Mouse (Mus musculus): ENCODE results near the gene Krtap4-7.
"Not testable (repeated sequence)": the region's sequence is repeated elsewhere in the genome, so short reads cannot be mapped to it uniquely, and the experiment has no call there.

The Krtap4-7 gene

DNA sequence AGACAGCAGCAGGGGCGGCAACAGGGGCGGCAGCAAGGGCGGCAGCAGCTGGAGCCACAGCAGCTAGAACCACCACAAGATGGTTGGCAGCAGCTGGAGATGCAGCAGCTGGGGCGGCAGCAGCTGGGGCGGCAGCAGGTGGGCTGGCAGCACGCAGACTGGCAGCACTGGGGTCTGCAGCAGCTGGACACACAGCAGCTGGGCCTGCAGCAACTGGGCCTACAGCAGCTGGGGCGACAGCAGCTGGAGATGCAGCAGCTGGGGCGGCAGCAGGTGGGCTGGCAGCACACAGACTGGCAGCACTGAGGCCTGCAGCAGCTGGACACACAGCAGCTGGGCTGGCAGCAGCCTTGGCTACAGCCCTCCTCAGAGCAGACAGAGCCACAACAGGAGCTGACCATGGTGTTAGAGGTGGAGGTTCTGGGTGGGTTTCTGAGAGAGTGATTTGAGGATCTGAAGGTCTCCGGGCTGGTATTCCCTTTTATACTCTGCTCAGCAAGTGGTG, at the start of gene Krtap4-7:
Gene Krtap4-7 (minus strand): TSS at position 455 of the 505 bp plus-strand sequence.
- DNase-seq, result not testable (repeated sequence)

DNA sequence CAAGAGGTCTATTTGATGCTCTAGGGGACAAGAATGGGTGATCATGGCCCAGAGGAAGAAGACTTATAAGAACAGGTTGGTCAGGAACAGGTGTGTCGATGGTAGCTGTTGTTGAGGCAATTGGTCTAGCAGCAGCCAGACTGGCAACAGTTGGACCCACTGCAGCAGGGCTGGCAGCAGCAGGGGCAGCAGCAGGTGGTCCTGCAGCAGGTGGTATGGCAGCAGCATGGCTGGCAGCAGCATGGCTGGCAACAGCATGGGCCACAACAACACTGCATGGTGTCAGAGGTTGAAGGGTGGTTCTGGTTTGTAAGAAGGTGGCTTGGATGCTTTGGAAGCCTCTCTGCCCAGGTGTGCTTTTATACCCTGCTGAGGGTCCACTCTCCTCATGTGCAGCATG, 46.6 kb upstream of the Krtap4-7 start, which contains the start of gene Gm14190:
Gene Gm14190 (minus strand): TSS at position 278 of the 400 bp plus-strand sequence.
- DNase-seq, result no peak

- not testable (repeated sequence) for DNase-seq
Observed at GRCm38 (mm10) chr11:99685235-99685634, 41.3 kb upstream of the Krtap4-7 start.

DNA sequence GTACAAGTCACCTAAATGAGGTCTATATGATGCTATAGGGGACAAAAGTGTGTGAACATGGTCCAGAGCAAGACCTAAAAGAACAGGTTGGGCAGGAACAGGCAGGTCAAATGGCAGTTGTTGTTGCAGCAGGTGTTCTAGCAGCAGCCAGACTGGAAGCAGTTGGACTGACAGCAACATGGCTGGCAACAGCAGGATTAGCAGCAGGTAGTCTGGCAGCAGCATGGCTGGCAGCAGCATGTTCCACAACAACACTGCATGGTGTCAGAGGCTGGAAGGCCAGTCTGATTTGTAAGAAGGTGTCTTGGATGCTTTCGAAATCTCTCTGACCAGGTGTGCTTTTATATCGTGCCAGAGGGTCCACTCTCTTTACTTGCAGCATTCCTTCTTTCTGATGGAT, 39.6 kb upstream of the Krtap4-7 start:
- no peak for DNase-seq

DNA sequence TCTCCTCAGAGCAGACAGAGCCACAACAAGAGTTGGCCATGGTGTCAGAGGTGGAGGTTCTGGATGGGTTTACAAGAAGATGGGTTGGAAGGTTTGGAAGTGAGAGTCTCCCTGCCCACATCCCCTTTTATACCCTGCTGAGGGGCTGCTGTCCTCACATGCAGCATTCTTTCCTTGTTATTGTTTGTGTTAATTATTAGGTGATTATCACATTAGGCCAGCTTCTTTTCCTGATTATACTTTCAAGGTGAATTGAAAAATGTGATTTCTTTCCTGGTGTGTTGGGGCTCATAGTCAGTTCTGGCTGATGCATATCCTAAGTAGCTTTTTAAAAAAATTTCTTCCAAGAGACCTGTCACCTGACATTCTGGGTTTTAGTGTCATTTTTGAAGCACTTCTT, 22.0 kb upstream of the Krtap4-7 start, which contains the start of gene Krtap4-6:
Gene Krtap4-6 (minus strand): TSS at position 101 of the 400 bp plus-strand sequence.
- DNase-seq, result no peak

- no peak for DNase-seq
Observed at GRCm38 (mm10) chr11:99662802-99663201, 18.9 kb upstream of the Krtap4-7 start.

DNA sequence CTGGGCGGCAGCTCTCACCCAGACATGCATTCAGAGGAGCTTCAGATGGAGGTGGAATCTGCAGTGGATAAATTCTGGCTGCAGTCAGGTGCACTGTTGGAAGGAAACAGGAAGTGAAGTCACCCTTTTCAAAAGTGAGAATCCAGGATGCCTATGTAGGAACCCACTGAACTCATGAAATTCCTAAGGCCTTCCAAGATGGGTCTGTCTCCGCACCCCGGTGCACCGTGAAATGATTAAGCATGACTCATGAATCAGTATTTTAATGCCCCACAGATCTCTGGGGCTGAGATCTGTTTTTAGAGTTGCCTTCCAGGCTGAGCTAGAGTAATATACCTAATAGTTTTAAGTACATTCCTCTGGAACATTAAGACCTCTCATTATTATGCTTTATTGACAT, 15.4 kb upstream of the Krtap4-7 start:
- no peak for DNase-seq

DNA sequence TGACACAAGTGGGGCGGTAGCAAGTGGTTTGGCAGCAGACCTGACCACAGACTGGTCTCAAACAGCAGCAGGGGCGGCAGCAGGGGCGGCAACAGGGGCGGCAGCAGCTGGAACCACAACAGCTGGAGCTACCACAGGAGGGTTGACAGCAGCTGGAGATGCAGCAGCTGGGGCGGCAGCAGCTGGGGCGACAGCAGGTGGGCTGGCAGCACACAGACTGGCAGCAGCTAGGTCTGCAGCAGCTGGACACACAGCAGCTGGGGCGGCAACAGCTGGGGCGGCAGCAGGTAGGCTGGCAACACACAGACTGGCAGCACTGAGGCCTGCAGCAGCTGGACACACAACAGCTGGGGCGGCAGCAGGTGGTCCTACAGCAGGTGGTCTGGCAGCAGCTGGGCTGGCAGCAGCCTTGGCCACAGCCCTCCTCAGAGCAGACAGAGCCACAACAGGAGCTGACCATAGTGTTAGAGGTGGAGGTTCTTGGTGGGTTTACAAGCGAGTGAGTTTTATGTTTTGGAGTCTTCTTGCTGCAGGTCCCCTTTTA, 14.7 kb upstream of the Krtap4-7 start, which contains the start of gene Gm11563:
Gene Gm11563 (minus strand): TSS at position 494 of the 544 bp plus-strand sequence.
- not testable (repeated sequence) for DNase-seq

GRCm38 (mm10) chr11:99657051-99657450, 13.2 kb upstream of the Krtap4-7 start:
- no peak for DNase-seq

- no peak for DNase-seq
Observed at GRCm38 (mm10) chr11:99650136-99650535, 6.2 kb upstream of the Krtap4-7 start, which contains the start of gene Gm11555. Gene Gm11555 (minus strand): TSS chr11:99650236.

DNA sequence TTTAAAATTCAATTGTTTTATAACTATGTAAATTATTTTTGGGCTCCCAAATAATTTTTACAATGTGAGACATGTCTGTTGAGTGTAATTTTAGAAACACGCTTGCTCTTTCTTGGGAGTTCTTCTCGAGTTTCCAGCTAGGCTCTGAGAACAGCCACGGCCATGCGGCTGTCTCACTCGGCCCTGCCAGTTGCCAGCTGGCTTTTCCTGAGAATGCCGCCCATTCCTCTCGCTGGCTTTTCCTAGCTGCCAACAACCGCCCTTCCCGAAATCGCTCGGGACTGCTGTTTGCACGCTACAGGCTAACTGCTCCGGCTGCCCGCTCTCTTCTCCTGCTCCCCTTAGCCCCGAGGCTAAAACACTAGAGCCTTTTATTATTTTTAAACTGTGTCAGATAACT, 2.6 kb upstream of the Krtap4-7 start:
- DNase-seq, result no peak

DNA sequence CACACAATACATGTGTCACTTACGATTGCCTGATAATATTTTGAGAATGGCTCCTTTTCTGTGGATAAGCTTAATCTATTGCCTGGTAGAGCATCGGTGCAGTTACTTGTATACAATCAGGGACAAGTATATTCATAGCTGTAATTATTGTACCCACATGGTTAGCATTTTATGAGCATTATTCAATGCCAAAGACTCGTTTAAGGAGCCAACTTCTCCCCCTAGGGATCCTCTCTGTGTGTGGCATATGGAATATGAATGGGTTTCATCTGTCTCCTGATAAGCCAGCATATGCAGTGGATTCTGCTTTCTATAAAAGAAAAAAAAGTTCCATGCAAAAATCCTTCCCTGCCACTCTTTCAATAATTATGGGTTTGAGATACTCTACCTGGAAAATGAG, 462 bp upstream of the Krtap4-7 start:
- no peak for DNase-seq

DNA sequence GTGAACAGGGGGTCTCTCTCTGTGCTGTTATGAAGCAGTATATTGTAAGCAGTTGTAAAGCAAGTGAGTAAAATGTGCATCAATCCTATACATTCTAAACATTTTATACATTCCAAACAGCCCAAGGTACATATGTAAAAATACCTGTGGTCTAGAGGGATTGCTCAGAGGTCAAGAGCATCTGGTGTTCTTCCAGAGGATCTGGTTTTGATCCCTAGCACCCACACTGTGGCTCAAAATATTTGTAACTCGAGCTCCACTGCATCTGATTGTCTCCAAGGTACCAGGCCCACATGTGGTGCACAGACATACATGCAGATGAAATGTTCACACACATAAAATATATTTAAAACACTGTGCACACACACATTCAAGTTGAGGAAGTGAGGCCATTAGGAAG, 3.0 kb downstream of the Krtap4-7 start:
- no peak for DNase-seq

GRCm38 (mm10) chr11:99637086-99637485, 6.8 kb downstream of the Krtap4-7 start:
- DNase-seq, result no peak

- no peak for DNase-seq
Observed at GRCm38 (mm10) chr11:99634653-99635134, 9.2 kb downstream of the Krtap4-7 start, which contains the start of gene Krtap4-2. Gene Krtap4-2 (minus strand): TSS chr11:99635084.

- DNase-seq, result no peak
Observed at GRCm38 (mm10) chr11:99633293-99633692, 10.6 kb downstream of the Krtap4-7 start.

DNA sequence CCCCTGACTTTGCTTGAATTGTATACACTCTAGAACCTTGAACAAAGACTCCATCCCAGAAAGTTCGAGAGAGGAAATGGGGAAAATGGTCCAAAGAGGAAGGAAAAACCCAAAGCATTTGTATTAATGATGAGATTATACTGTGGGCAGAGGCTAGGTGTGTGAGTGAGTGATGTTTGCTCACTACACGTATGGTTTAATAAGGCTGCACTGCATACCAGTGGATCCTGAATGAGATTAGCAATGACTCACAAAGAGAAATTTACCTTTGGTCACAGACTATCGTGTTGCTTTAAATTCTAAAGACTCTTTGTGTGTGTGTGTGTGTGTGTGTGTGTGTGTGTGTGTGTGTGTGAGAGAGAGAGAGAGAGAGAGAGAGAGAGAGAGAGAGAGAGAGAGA, 13.0 kb downstream of the Krtap4-7 start:
- DNase-seq, result no peak

GRCm38 (mm10) chr11:99628138-99628537, 15.8 kb downstream of the Krtap4-7 start, which contains the start of gene Krtap4-1:
Gene Krtap4-1 (minus strand): TSS chr11:99628238.
- no peak for DNase-seq

DNA sequence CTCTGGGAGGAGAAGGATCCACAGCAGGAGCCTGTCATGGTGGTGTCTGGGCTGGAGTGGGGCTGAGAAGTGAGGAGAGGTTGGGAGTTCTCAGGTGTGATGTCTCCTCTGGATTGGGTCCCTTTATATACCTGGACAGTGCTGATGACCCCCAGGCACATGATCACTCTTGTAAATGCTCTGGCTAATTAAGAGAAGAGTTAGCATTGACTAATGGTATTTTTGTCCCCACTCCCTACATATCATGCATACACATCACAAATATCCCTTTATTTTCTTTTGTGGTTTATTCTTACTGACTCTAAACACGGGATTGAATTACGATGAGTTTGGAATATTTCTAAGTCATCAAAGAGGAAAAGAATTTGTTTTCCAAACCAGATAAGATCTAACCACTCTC, 23.6 kb downstream of the Krtap4-7 start, which contains the start of gene Gm11562:
Gene Gm11562 (minus strand): TSS at position 101 of the 400 bp plus-strand sequence.
- no peak for DNase-seq

- no peak for DNase-seq
Observed at GRCm38 (mm10) chr11:99614796-99615363, 29.0 kb downstream of the Krtap4-7 start, which contains the start of gene Krtap2-4. Gene Krtap2-4 (minus strand): TSS chr11:99614846.

GRCm38 (mm10) chr11:99610089-99610488, 33.8 kb downstream of the Krtap4-7 start, which contains the start of gene Gm11937:
Gene Gm11937 (minus strand): TSS chr11:99610189.
- not testable (repeated sequence) for DNase-seq

- DNase-seq, result no peak
Observed at GRCm38 (mm10) chr11:99609126-99609525, 34.8 kb downstream of the Krtap4-7 start.

DNA sequence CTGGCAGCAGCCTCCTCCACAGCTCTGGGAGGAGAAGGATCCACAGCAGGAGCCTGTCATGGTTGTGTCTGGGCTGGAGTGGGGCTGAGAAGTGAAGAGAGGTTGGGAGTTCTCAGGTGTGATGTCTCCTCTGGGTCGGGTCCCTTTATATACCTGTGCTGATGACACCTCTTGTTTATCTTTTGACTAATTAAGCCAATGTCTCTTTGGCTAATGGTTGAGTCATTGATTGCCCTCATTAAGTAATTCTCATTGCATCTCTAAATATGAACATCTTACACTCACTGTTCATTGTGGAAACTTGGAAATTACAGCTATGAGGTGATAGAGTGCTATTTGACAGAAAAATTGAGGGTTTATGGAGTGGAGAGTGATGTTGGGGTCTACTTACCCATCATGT, 40.7 kb downstream of the Krtap4-7 start, which contains the start of gene Gm11938:
Gene Gm11938 (minus strand): TSS at position 101 of the 400 bp plus-strand sequence.
- DNase-seq, result not testable (repeated sequence)

GRCm38 (mm10) chr11:99597742-99598141, 46.1 kb downstream of the Krtap4-7 start, which contains the start of gene Krtap9-3:
Gene Krtap9-3 (minus strand): TSS chr11:99598105.
- not testable (repeated sequence) for DNase-seq
